Mouse (Mus musculus): Measurements from ENCODE around the gene Tmem132a. TPM values are rescaled to one million over a fixed set of nuclear protein-coding genes. Genes with fewer than 3 reads are reported as not detected.

Tmem132a gene
- total and polyA plus RNA-seq, 3 experiments: not detected

DNA sequence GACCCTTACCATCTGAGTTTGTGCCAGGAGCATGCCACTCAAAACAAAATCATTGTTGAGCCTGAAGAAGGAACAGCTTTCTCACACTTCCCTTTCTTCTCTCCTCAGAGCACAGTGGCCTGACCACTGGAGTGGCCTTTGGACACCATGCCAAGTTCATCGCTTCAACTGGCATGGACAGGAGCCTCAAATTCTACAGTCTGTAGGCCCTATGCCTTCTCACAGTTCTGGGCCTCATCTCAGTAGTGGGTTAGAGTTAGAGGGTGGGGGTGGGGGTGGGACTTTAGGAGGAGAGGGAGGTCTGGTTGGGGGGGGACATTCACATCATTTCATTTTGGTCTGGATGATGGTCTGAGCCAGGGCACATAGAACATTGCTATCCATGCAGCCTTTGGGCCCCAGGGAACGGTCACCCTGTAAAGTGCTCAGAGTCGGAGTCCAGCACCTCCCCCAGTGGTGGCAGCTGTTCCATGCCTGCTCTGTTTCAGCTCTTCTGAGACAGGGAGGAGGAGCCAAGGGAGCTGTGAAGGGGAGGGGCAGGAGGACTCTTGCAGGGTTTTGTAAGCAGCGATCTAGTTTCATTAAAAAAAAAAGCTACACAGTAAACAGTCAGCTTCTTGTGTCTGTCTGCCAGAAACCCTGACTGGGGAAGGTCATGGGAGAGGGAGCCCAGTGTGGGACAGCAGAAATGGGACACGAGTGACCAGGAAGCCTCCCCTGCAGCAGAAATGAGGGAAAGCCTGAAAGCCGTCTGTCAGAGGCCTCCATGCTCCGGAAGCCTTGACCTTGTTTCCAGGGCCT is 35.4 kb upstream of the Tmem132a start:
- no peaks in the 10 kb centered on the region for H3K27me3 ChIP-seq (ENCODE audit: control insufficient read depth in 1 of 2, insufficient read depth in 2 of 2, low read length in 2 of 2)
- H3K79me2 ChIP-seq (ENCODE audit: control insufficient read depth, insufficient read depth, low read length, poor library complexity): no peaks in the 10 kb centered on the region
- no peak overlapping the region for H3K9ac ChIP-seq (ENCODE audit: control insufficient read depth, low read depth, low read length, poor library complexity, severe bottlenecking)
- H3K4me3 ChIP-seq (ENCODE audit: control insufficient read depth in 1 of 2, insufficient read depth in 1 of 2, low read depth in 2 of 2, low read length in 2 of 2): no peak overlapping the region
- H3K4me1 ChIP-seq (ENCODE audit: control insufficient read depth in 1 of 2, insufficient read depth in 2 of 2, low read length in 2 of 2): no peaks in the 10 kb centered on the region
- no peaks in the 10 kb centered on the region for H3K9me3 ChIP-seq (replicated peaks; ENCODE audit: insufficient read depth, low read length)
- no peak overlapping the region for H3K27ac ChIP-seq (ENCODE audit: control insufficient read depth, low read depth, low read length)
- TF ChIP-seq POLR2AphosphoS5 (IDR thresholded peaks at IDR 0.05; ENCODE audit: borderline replicate concordance, low read depth, low read length) (no peak), MAZ (IDR thresholded peaks at IDR 0.05; ENCODE audit: low read depth, low read length) (no peak), MXI1 (IDR thresholded peaks at IDR 0.05; ENCODE audit: low read depth, low read length) (no peak), TAL1 (IDR thresholded peaks at IDR 0.05; ENCODE audit: low read length) (no peak), KAT2A (conservative IDR thresholded peaks at IDR 0.05; ENCODE audit: low read depth, low read length) (no peak), ZNF384 (IDR thresholded peaks at IDR 0.05; ENCODE audit: low read depth, low read length) (no peak), USF1 (IDR thresholded peaks at IDR 0.05; ENCODE audit: low read depth, low read length) (no peak), ETS1 (IDR thresholded peaks at IDR 0.05; ENCODE audit: low read depth, low read length) (no peak), POLR2AphosphoS2 (IDR thresholded peaks at IDR 0.05; ENCODE audit: low read length) (no peak), NELFE (IDR thresholded peaks at IDR 0.05; ENCODE audit: low read depth, low read length) (no peak), SMC3 (IDR thresholded peaks at IDR 0.05; ENCODE audit: low read depth, low read length) (no peak), EP300 (IDR thresholded peaks at IDR 0.05; ENCODE audit: low read depth in 1 of 2, low read length in 2 of 2) (no peak)
- peak; percentile 52 for DNase-seq (ENCODE audit: low read depth, low spot score)
- peaks cover 0 to 8% of the 10 kb centered on the region in 2 experiments; a peak in 2 of 4 replicates for H3K36me3 ChIP-seq (ENCODE audit: control insufficient read depth in 1 of 2, insufficient read depth in 2 of 2, low read length in 2 of 2)

DNA sequence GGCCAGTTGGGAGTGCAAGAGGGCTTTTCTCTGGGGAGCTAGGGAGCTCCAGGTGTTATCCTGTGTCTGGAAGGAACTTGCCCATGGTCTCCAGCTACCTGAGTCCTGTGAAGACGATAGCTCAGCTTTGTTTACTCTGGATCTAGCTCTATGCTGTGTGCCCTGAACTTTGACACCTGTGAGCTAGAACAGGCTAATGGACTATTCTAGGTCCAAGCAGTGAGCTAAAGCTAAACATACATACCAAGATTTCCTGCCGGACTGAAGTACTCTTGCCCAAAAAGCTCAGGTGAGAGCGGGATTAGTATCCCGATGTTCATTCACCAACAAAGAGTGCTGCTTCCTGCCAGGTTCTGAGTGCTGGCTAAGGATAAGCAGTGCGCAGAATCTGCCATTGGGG is 34.8 kb upstream of the Tmem132a start:
- Histone ChIP-seq H3K79me2 (ENCODE audit: control insufficient read depth, insufficient read depth, low read length, poor library complexity) (no peaks in the 10 kb centered on the region), H3K4me3 (ENCODE audit: control insufficient read depth in 1 of 2, insufficient read depth in 1 of 2, low read depth in 2 of 2, low read length in 2 of 2) (no peak overlapping the region), H3K27ac (ENCODE audit: control insufficient read depth, low read depth, low read length) (no peak overlapping the region), H3K4me1 (ENCODE audit: control insufficient read depth in 1 of 2, insufficient read depth in 2 of 2, low read length in 2 of 2) (no peaks in the 10 kb centered on the region), H3K27me3 (ENCODE audit: control insufficient read depth in 1 of 2, insufficient read depth in 2 of 2, low read length in 2 of 2) (no peaks in the 10 kb centered on the region), H3K9ac (ENCODE audit: control insufficient read depth, low read depth, low read length, poor library complexity, severe bottlenecking) (no peak overlapping the region), H3K9me3 (replicated peaks; ENCODE audit: insufficient read depth, low read length) (no peaks in the 10 kb centered on the region), H3K36me3 (ENCODE audit: control insufficient read depth in 1 of 2, insufficient read depth in 2 of 2, low read length in 2 of 2) (peaks cover 0 to 8% of the 10 kb centered on the region in 2 experiments; a peak in 2 of 4 replicates)
- no peak for DNase-seq (ENCODE audit: low read depth, low spot score)
- TF ChIP-seq USF1 (IDR thresholded peaks at IDR 0.05; ENCODE audit: low read depth, low read length) (no peak), TBP (IDR thresholded peaks at IDR 0.05; ENCODE audit: low read depth, low read length) (no peak), GATA1 (IDR thresholded peaks at IDR 0.05; ENCODE audit: low read depth, low read length) (no peak)

DNA sequence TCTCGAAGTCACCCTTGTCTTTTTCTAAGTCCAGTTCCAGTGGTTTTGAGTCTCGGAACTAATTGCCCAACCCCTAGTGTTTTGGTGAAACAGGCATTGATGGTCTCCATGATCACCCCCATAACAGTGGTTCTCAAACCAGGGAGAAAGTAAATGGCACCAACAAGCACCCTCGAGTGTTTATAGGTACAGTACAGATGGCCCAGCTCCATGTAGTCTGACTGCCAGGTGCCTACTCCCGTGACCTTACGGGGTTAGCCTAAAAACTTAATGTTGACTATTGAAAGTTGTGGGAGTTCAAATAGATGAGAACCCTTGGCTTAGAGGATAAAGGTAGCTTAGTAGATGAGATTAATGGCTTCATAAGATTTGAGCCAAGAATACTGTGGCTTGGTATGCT is 31.3 kb upstream of the Tmem132a start:
- peaks cover 0 to 3% of the 10 kb centered on the region in 2 experiments; a peak in 1 of 4 replicates for H3K4me1 ChIP-seq (ENCODE audit: control insufficient read depth in 1 of 2, insufficient read depth in 2 of 2, low read length in 2 of 2)
- no peak for TF ChIP-seq CHD2 (IDR thresholded peaks at IDR 0.05; ENCODE audit: low read length)
- TF ChIP-seq SMC3 (IDR thresholded peaks at IDR 0.05; ENCODE audit: low read depth, low read length): no peak
- no peak for TF ChIP-seq USF1 (IDR thresholded peaks at IDR 0.05; ENCODE audit: low read depth, low read length)
- TF ChIP-seq ETS1 (IDR thresholded peaks at IDR 0.05; ENCODE audit: low read depth, low read length): no peak
- no peak for TF ChIP-seq KAT2A (conservative IDR thresholded peaks at IDR 0.05; ENCODE audit: low read depth, low read length)
- TF ChIP-seq E2F4 (IDR thresholded peaks at IDR 0.05; ENCODE audit: borderline replicate concordance, low read depth, low read length): no peak
- no peak for TF ChIP-seq GATA1 (IDR thresholded peaks at IDR 0.05; ENCODE audit: low read depth, low read length)
- H3K27ac ChIP-seq (ENCODE audit: control insufficient read depth, low read depth, low read length): no peak overlapping the region
- no peak overlapping the region for H3K9ac ChIP-seq (ENCODE audit: control insufficient read depth, low read depth, low read length, poor library complexity, severe bottlenecking)
- no peaks in the 10 kb centered on the region for H3K9me3 ChIP-seq (replicated peaks; ENCODE audit: insufficient read depth, low read length)
- DNase-seq (ENCODE audit: low read depth, low spot score): no peak
- peaks cover 10 to 11% of the 10 kb centered on the region in 2 experiments for H3K36me3 ChIP-seq (ENCODE audit: control insufficient read depth in 1 of 2, insufficient read depth in 2 of 2, low read length in 2 of 2)
- H3K79me2 ChIP-seq (ENCODE audit: control insufficient read depth, insufficient read depth, low read length, poor library complexity): peaks cover 25% of the 10 kb centered on the region
- no peak overlapping the region for H3K4me3 ChIP-seq (ENCODE audit: control insufficient read depth in 1 of 2, insufficient read depth in 1 of 2, low read depth in 2 of 2, low read length in 2 of 2)
- H3K27me3 ChIP-seq (ENCODE audit: control insufficient read depth in 1 of 2, insufficient read depth in 2 of 2, low read length in 2 of 2): no peaks in the 10 kb centered on the region

Measured in MEL (cell line).